Mouse (Mus musculus): ENCODE results near the gene Ndufv1.

- TF ChIP-seq POLR2A (IDR thresholded peaks at IDR 0.05; ENCODE audit: borderline replicate concordance, low read depth, low read length) (no peak), CTCF (IDR thresholded peaks at IDR 0.05; ENCODE audit: low read depth, low read length) (no peak)
Measured at GRCm38 (mm10) chr19:3988750-3989149, 23.9 kb downstream of the Ndufv1 start.

Data from bone marrow macrophage, adult 2 months (primary cell).